Mouse (Mus musculus): ENCODE measurements around the gene 1700023F06Rik.

The 1700023F06Rik gene

DNA sequence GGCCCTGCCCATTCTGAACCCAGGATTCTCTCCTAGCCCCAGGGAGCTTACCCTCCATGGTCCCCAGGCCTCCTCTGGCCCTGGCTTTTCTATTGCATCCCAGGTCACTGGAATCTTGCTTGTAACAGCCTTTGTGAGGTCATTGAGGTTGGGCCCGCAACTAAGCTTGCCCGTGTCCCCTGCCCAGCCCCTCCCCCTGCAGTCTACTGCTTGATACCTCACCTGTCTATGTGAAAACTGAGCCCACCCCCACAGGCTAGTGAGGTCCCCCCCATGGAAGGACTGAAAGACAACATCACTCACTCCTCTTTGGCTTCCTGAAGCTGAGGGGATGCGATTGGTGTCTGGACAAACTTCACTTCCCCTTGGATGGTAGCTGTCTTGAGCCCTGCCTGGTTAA lies at the start of gene 1700023F06Rik:
Gene 1700023F06Rik (minus strand): TSS at position 101 of the 400 bp plus-strand sequence.
- DNase-seq (ENCODE audit: extremely low spot score, low spot score) = no peak

DNA sequence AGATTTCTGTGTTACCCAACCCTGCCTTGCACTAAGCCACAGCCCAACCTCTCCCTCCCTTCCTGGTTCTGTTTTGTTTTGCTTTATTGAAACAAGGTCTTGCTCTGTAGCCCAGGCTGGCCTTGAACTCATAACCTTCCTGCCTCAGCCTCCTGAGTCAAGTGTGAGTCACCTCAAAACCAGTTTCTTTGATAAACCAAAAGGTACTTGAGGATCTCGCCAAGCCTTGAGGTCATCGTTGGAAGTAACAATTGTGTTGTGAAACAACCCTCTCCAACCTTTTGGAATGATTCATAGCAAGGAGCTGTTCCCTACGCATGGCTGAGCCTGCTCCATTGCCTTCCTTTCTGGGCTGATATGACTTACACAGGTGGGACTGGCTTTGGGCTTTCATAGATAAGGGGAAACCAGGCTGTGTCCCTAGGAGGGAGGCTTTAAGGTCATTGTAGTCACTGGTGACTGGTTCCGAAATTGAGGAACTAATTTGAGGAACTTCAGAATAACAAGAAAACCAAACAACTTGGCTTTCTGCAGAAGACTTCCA lies 49.7 kb upstream of the 1700023F06Rik start:
- DNase-seq (ENCODE audit: extremely low spot score, low spot score) = no peak

DNA sequence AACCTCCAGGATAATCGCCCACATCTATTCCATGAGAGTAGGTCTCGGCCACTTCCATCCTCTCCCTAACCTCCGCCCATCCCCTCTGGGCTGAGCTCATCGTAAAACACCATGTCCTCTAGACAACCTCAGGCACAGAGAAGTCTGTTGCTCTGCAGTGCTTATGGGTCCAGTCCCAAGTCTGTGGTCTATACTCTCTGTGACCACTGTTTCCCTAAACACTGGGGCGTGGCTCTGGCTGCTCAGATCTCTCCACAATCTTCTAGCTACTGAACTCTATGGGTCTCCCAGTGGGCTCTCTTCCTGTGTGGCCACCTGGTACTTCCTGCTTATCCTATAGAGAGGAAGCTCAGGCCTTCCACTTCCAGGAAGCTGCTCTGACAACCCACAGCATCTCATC lies 45.2 kb upstream of the 1700023F06Rik start:
- no peak for DNase-seq (ENCODE audit: extremely low spot score, low spot score)

DNA sequence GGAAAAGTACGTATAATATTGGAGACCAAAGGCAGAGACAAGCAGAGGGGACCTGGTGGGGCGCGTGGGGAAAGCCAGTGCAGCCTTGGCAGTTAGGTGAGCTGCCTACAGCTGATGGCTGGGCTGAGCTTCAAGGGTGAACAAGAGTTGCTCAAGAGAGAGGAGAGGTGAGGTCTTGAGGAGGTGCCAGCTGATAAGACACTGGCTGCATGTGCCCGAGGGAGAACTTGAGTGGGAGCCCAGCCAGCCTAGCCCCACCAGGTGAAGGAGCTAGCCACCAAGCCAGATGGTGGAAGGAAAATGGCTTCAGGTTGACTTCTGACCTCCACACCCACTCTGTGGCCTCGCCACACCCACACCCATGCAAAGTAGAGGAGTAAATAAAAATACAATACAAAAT lies 44.0 kb upstream of the 1700023F06Rik start:
- no peak for DNase-seq (ENCODE audit: extremely low spot score, low spot score)

DNA sequence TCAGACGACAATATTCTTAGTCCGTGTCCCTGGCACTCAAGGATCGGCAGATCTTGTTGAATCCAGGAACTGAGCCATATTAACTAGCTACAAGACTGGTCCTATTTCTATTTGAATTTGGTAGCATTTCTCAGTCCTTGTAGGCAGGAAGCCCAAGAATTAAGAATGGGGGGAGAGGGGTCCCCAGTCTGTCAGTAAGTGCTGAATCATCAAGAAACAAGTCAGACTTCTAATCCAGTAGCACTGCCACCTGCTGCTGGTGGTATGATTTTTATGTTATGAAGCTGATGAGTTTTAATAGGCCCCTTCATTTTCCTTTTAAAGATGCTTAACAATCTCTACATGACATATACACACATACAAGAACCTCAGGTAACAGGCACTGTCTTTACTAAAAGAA lies 42.0 kb upstream of the 1700023F06Rik start:
- DNase-seq (ENCODE audit: extremely low spot score, low spot score) = no peak

DNA sequence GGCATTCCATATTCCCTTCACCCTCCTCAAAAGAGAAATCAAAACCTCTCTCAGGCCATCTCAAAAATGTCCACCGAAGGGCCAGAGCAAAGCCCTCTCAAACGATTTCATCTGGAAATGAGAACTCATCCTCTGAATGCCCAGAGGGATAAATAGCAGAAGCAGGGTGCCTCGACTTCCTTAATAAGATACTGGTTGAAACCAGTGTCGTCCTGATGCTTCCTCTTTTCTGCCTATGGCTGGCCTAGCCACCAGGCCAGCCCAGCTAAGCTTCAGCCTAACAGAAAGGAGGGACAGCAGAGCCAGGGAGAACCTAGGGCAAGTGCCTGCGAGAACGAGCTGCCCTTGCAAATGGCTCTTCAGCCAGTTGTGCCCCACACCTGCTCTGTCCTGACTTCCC lies 41.2 kb upstream of the 1700023F06Rik start:
- DNase-seq (ENCODE audit: extremely low spot score, low spot score) = no peak

DNA sequence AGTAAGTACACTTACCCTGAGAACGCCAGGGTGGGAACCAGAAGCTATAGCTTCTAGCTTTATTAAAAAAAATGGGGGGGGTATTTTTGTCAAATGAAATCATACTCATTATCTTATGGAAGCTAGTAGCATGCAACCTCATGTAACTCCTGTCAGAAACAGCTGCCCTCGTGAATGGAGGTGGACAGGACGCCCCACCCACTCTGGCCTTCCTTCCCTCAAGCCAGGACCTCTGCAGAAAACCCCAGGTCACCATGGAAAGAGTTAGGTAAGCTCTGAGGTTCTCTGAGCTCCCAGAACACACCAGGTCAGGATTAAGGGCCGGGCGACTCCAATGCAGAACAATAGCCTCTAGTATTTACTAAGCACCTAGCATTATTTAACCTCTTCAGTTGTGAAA lies 40.5 kb upstream of the 1700023F06Rik start:
- DNase-seq (ENCODE audit: extremely low spot score, low spot score) = no peak

DNA sequence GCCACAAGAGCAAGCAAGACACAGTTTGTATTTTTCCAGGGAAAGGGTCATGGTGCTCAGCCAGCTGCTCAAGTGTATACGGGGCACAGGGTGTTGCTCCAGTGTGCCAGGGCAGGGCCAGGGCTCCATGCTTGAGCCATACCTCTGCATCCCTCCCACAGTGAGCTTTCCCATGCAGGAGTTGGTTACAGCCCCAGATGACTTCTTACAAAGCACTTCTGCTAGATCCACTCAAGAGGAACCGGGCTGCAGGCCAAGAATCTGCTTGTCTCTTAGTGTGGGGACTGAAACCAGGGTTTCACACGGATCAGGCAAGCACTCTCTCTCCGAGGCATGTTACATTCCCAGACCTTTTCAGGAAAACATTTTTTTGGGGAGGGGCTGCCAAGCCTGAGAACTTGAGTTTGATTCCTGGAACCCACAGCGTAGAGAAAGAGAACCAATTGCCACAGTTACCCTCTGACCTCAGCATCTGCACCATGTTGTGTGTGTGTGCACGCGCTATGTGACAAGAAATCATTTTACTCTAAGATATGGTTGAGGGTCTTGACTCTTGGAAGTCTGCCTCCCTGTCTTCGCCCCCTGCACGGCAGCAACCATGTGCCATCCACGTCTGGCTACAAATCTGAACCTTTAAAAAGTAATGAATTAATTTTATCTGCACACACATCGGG lies 39.3 kb upstream of the 1700023F06Rik start:
- no peak for DNase-seq (ENCODE audit: extremely low spot score, low spot score)

DNA sequence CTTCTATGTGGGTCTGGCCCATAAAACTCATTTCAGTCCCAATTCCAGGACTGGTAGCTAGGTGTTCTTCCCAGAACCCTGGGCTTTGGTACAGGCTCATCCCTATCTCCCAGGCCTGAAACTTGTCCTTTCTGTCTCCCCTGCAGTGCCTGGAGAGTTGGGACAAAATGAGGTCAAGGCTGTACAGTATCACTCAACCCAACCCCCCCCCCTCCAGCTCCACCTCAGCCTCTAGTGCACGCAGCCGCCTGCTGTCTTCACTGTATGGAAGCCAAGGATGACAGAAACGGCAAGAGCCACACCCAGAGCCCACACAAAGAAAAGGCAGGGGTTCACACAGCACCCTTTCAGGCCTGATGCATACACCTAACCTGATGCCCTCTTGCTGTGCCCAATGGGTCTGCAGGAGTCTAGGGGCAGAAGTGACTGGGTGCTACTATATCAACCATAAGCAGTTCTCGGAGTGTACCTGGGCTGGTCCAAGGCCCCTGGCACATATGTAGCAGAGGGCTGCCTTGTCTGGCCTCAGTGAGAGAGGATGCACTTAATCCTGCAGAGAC lies 38.5 kb upstream of the 1700023F06Rik start:
- DNase-seq (ENCODE audit: extremely low spot score, low spot score) = no peak

DNA sequence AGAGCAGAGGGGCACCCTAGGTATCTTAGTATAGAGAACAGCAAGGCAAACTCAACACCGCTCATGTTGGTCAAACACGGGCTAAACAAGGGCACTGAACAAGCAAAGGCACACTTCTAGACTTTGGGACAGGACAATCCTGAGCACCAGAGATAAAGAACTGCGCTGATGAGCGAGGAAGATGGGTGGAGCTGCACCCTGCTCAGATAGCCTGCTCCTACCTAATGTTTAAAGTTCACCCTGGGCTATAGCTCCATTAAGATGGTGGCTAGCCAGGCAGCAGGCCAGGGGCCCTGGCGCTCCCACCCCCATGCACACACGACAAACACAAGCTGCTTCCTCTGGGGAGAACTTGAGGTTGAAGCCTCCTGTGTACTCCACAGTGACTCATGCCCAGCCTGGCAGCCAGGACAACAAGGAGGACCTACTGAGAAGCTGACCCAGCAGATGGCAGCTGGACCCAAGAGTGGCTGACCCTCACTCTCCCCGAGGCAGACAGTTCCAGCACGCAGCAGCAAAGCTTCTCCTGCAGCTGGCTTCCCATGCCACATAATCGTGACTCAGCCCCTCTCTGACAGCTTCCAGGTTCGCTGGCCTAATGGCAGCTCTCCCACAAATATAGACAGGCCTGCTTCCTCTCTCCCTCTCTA lies 37.8 kb upstream of the 1700023F06Rik start:
- no peak for DNase-seq (ENCODE audit: extremely low spot score, low spot score)

DNA sequence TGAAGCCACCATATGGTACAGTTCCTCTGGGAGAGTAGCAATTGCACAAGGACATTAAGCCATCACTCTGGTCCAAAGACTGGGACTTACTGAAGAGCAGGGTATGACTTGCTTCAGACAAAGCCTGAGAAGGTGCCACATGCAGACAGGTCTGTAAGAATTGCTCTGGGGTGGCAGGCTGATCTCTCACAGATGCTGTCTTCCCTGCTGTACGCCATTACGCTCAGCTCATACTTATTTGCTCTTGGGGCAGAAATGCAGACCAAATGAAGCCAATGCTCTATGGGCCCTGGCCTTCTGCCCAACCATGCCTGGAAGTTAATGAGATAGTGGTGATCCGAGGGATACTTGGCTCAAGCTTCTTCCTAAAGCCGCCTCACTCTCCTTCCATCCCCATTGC lies 36.5 kb upstream of the 1700023F06Rik start:
- DNase-seq (ENCODE audit: extremely low spot score, low spot score) = no peak

DNA sequence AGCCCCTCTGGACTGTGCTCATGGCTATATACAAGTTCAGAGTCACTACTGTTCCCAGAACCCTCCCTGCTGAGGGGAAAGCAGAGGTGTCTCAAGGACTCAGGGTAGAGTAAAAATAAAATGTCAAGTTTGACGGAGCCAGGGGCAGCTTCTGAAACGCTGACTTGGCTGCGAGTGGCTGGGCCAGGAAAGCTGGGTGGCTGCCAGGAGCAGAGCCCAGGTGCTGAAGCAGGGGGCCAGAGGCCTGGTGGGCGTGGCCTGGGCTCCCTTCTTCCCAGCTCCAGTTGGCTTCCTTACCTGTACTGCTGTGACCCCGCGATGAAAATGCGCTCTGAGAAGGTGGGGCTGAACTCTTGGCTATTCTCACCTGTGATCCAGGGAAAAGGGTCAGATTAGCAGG lies 32.4 kb upstream of the 1700023F06Rik start:
- no peak for DNase-seq (ENCODE audit: extremely low spot score, low spot score)

DNA sequence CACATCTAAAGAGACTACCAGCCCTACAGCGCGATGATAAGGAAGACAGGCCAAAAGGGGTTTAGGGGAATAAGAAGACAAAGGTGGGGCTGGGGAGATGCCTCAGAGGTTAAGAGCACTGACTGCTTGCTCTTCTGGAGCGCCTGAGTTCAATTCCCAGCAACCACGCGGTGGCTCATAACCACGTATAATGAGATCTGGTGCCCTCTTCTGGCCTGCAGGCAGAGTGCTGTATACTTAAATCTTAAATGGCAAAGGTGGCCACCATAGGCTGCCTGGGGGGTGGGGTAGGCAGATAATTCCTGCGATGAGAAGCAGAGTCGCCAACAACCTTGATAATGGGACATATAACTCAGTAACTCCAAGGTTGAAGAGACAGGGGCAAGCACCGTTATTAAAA lies 29.4 kb upstream of the 1700023F06Rik start:
- DNase-seq (ENCODE audit: extremely low spot score, low spot score) = no peak

DNA sequence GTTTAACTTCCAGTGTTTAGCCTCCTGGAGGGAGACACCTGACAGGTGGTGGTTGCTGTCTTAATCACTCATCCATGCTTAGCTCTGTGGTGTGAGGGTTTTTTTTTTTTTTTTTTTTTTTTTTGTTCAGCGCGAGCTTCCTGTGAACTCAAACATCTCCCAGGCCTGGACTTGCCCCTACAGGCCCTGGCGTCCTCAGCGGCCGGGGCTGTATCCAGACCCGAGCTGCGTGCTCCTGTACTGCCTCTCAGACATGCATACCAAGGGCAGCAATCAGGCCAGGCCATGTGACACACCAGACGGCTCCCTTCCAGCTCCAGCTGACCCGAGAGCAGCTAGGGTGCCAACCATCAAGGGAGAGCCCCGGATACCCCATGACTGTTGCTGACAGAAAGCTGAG lies 28.5 kb upstream of the 1700023F06Rik start:
- no peak for DNase-seq (ENCODE audit: extremely low spot score, low spot score)

DNA sequence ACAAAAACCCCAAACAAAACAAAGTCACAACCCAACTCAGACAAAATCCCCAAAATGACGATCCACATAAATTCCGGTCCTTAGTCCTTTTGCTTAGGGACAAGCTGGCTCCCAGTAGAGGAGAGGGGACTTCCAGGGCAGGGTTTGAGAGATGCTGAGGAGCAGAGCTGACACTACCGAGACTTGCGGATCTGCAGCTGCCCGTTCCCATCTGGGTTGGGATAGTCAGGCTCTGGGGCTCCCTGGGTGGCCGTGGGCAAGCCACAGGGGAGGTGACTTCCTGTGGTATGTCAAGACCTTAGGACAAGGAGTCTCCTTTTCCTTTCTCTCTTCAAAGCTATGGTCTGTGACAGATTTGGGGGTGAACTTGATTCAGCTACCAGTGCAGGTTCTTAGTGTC lies 28.1 kb upstream of the 1700023F06Rik start:
- DNase-seq (ENCODE audit: extremely low spot score, low spot score) = no peak

DNA sequence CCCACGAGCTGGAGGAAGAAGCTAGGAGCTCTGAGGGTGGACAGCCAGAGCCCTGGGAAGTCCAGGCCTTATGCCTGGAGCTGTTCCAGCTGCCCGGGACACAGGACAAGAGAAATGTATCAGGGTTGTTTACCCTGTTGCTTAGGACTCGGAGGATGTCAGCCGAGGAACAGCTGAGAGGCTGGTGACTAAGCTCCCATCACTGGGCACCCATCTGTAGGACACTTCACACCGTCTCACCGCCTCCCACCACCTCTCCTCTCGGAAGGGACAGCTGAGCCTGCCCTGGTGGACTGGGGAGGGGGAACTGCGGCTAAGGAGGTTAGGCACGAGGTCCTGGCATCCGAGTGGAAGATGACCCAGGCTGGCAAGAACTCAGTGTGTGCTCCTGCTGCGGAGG lies 27.3 kb upstream of the 1700023F06Rik start:
- no peak for DNase-seq (ENCODE audit: extremely low spot score, low spot score)

DNA sequence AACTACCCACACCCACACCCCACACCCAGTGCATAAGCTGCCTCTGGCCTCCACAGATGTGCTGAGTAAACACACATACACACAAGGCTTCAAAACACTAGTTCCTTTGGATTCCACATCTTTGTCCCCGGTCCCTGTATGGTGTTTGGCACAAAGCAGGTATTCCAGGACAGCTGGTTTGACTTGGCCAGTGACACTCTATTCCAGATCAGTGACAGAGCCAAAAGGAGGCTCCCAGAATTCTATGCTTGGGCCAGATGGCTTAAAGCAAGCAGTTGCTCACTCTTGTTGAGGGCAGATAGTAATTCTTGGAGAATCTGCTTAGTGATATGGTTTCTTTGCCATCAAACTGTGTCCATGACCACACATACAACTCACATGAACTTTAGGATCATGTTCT lies 26.1 kb upstream of the 1700023F06Rik start:
- no peak for DNase-seq (ENCODE audit: extremely low spot score, low spot score)

DNA sequence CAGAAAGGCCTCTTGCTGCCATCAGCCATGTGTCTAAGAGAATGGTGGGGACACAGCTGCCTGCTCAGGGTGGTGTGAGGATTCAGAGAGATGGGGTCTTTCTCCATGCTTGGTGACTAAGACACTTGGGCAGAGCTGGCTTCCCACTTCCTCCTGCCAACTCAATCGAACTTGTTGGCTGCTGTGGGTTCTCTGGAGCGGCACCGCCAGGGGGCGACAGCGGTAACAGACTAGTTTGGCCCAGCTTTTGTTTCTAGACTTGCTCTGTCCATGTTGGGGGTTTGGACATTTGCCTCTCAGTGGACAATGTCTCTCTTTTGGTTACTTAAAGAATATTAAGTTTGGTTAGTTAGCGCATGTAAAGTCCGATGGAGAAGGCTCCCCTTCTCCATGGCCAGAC lies 24.6 kb upstream of the 1700023F06Rik start:
- peak; percentile 78 for DNase-seq (ENCODE audit: extremely low spot score, low spot score)

DNA sequence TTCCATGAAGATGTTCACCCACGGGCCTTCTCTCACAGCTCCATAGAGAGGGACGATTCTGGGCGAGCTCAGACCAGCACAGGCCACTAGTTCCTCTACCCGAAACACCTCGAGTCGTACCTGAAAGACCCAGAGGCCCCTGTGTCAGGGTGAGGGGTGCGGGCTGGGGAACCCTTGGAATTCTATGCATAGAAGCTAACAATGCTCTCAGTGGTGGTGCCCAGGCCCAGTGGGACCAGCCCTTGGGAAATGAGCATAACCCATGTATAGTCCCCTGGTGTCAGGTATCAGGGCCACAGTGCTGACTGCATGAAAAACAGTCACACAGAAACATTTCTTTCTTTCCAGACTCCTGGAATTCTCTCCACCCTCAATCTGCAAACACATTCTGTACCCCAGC lies 23.0 kb upstream of the 1700023F06Rik start:
- no peak for DNase-seq (ENCODE audit: extremely low spot score, low spot score)

DNA sequence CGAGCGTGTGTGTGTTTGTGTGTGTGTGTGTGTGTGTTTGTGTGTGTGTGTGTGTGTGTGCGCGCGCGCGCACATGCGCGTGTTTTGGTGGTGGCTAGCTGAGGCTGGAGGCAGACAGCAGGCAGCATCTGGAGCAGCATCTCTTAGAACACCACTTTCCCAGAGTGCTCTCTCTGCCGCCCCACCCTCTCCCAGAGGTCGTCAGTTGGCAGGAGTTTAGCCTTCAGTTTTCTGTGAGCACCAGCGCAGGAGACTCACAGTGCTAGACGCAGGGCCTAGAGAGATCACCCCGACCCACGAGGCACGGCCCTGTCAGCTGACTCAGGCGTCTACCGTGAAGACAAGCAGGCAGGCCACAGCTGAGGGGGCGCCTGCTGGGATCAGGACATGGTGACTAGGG lies 22.3 kb upstream of the 1700023F06Rik start:
- DNase-seq (ENCODE audit: extremely low spot score, low spot score) = no peak

DNA sequence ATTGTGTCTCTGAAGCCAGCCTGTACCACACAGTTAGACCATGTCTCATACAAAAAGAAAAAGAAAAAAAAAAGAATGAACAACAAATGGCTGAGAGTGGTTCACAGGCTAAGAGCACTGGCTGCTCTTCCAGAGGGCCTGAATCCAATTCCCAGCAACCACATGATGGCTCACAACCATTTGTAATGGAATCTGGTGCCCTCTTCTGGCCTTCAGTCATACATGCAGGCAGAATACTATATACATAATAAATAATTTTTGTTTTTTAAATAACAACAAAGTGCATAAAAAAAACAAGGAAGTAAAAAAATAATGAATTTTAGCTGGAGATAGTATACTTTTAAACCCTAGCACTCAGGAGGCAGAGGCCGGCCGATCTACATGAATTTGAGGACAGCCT lies 21.2 kb upstream of the 1700023F06Rik start:
- no peak for DNase-seq (ENCODE audit: extremely low spot score, low spot score)

DNA sequence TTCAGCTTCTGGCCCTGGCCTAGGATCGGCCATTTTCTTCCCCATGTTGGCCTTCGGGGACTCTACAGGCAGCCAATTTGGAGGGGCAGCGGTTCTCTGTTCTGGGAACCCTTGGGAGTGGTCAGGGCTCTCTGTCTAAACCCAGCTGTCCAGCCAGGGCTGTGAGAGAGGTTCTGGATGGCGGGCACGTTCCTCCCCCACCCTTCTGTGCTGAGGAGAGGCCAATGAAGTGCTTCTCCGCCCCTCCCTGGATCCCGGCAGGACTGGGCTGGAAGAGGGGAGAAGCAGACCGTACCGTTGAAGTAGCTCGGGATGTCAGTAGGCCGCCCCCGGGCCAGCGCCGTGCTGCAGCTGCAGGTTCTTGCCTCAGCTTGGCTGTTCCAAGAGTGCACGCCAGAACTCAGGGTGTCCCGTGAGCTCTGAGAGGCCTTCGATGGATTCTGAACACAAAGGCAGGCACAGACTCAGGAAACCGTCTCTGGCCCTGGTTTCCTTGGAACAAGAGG lies 15.6 kb upstream of the 1700023F06Rik start:
- no peak for DNase-seq (ENCODE audit: extremely low spot score, low spot score)

DNA sequence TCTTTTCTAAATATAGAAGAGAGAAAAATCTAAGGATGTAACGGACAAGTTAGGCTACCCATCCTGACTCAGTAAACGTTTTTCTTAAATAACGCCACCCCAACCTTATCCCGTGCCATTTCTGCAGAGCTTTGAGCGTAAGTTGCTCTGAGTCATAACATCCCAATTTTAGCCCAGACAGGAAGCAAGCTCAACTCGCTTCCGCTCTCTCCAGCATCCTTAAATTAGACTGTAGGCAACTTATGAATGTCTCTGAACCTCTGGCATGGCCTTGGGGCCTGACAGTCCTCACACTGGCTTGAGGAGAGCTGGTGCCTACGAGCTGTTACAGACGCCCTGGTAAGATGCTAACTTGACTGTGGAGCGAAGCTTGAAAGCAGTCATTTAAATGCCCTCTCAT lies 15.1 kb upstream of the 1700023F06Rik start:
- no peak for DNase-seq (ENCODE audit: extremely low spot score, low spot score)

Measured in neural tube, embryonic 10.5 days (tissue).